Mouse (Mus musculus) megakaryocyte progenitor cell, adult 5-6 weeks (primary cell): ENCODE measurements around the gene Adamts17. TPM values are rescaled to one million over a fixed set of nuclear protein-coding genes. Genes with fewer than 3 reads are reported as not detected.

Experiments
- ATAC-seq: replicated peaks from 2 replicates; pipeline ENCODE4 v1.8.0; 2016; ENCODE audit warnings: mild to moderate bottlenecking, moderate TSS enrichment, inconsistent platforms; ENCODE audit not compliant: poor library complexity
- total RNA-seq, 2 experiments: library from RNA; stranded (forward) in 1 of 2; stranded (reverse) in 1 of 2; fragments of 157-497, 149-512 nt in 1 of 2; fragments of 200-1000 nt in 1 of 2; gene quantifications; 2 replicates each; pipeline versions ENCODE4 v1.2.3 to v1.2.4; 2015 to 2017

Adamts17 gene
- total RNA-seq, 2 experiments from 2014 or later: 0.04 to 0.20 TPM

DNA sequence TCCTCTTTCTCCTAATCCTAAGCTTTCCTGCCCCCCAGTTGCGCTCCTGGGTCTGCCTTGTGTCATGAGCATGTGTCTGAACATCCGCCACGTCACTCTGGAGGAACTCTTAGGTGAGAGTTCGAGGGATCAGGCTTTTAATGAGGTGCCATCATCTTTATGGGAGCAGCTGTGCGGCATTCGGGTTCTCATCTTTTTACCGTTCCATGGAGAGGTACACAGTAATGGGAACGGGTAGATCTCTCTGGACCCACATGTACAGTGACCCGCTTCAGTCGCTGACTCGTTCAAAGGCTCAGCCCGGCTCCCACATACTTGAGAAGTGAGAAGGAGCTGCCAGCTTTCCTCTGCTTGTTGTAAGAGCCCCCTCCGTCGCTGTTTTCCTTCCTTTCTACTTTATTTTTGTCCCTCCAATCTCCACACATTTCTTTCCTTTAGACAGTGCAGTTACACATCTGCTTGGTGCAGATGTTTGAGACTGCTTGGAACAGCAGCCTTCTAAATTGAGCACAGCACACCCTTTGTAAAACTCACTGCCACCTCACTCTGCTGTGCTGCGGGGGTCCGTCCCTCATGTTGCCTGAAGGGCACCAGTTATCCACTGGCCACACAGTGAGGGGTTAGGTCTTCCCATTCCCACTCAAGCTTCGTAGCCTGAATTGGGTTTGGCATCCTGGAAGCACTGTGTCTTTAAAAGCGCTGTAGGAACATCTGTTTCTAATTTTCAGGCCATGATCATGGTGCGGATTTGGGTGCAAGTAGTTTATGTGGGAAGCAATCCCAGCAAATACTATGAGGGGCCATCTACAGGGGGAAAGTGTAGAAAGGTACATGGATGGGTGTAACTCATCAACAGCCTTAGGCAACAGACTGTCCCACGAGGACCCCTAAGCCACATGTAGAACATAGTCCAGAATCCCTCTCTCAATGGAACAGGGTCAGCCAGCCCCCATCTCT lies 186.9 kb downstream of the Adamts17 start:
- ATAC-seq: no peak

DNA sequence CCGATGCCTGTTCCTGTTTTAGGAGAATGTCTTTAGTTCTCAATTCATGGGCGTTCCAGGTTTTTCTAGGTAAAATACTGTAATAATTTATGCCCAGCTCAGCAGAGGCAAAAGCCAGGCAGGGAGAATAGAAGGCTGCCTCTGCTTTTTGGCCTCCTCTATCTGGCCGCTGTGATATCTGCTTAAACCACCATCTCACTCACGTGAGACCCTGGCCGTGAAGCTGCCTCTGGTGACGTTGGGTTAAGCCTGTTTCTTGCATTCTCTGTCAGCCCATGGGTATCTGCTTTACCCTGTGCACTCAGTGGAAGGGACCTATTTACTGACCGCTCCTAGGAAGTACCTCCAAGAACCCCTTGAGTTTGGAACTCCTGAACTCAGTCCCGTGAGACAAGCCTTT lies 187.7 kb downstream of the Adamts17 start:
- ATAC-seq: peak; percentile 34; the same call in 1 of the 2 replicates

DNA sequence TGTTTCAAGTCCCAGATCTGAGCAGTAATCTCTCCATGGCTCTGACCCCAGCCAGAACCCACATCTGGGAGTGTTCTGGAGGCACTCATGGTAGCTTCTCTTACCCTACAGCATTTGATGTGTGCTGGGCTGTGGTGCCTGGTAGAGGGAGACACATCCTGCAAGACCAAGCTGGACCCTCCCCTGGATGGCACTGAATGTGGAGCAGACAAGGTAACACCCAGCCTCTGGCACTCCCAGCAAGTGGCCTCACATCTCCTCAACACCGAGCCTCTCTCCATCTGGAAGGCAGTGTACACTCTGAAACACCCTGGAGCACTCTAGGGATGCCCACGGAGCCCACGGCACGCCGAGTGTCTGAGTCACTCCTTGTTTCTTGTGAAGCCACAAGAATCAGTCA lies 188.2 kb downstream of the Adamts17 start:
- no peak for ATAC-seq

DNA sequence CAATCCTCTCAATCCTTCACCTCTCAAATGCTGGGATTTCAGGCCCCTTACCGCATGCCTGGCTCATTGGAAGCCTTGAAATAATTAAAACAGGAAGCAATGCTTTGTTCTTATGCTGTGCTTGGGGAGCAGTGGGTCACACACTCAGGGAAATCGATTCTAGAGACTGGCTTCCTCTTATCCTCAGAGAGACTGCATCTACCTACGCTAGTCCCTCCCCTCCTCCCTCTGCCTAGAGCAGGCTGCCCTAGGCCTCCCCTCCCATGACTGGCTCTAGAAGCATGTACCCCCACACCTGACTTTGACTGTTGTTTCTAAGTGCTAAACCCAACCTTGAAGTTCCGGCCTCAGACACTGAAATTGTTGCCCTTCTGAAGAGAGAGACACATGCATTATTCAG lies 189.4 kb downstream of the Adamts17 start:
- peak; percentile 19; the same call in 1 of the 2 replicates for ATAC-seq

DNA sequence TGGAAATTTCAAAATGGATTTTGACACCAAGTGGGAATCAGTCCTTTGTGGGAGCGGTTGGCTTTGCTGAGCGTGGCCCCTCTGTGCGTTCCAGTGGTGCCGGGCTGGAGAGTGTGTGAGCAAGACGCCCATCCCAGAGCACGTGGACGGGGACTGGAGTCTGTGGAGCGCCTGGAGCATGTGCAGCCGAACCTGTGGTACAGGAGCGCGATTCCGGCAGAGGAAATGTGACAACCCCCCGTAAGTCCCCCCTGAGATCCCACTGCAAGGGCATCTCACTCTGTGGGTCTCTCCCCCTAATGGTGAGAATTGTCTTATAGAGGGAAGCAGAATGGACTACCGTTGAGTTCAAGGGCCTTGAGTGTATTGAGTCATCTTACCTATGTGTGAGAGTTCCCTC lies 189.9 kb downstream of the Adamts17 start:
- ATAC-seq: no peak

DNA sequence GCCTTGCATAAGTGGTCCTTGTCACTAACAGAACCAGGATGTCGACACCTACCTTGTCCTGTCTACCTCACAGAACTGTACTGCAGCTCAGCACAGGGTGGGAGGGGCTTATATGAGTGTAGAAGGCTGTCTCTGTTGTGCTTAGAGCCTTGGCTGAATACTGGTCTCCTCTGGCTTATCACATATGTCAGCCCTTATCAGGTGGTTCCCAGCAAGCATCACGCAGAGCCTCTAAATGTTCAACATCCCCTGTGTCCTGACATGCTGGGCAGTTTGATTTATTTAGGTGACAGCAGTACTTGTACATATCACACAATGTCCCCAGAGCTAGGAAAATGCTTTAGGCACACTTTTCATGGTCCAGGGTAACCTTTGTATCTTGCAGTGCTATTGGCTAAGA lies 191.7 kb downstream of the Adamts17 start:
- ATAC-seq: peak; percentile 81

DNA sequence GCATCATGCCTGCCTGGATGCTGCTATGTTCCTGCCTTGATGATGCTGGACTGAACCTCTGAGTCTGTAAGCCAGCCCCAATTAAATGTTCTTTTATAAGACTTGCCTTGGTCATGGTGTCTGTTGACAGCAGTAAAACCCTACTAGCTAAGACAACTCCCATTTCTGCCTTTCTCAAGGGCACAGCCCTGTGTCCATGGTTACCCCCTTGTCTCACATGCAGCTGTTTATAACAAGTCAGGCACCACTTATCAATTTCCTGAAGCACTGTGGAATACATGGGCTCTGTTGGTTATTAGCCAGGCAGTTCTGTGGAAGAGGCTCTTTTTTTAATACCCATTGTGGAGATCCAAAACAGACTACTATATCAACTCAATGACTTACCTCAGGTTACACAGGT lies 193.1 kb downstream of the Adamts17 start:
- ATAC-seq: 0 out of 2 replicates have a peak, but pooled peaks have one; percentile 24

DNA sequence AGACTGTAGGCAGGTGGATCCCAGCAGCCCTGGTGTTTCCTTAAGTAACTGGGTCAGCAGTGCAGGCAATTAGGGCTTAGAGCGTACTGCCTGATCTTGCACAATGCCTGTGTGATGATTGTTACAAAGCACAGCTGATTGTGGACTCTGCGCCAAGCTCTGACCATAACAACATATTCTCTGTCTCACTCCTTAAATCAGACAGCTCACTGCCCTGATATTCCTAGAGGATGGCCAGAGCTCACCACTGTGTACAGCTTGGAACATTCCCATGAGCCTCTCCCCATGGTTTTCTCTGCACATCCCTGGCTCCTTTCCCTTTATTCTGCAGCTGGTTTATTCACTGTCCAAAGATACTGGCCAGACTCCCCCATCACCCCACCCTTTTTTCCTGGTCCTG lies 194.8 kb downstream of the Adamts17 start:
- ATAC-seq: no peak

DNA sequence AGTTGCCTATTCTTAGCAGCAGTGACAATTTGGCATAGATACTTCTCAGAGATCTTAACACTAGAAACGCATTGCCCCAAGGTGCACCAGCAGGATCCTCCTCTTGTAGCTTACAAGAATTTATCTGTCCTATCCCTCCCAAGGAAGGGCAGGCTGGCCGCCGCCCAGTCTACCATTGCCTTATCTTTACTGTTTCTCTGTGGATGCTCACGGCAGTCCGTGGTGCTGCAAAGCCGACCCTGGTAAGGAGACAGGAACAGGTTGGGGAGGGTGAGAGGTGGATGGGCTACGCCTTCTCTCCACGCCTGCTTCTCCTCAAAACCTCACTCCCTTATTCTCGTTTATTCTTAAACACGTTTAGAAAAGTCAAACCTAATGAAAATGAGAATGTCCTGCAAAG lies 195.7 kb downstream of the Adamts17 start:
- peak; percentile 33; the same call in 1 of the 2 replicates for ATAC-seq

DNA sequence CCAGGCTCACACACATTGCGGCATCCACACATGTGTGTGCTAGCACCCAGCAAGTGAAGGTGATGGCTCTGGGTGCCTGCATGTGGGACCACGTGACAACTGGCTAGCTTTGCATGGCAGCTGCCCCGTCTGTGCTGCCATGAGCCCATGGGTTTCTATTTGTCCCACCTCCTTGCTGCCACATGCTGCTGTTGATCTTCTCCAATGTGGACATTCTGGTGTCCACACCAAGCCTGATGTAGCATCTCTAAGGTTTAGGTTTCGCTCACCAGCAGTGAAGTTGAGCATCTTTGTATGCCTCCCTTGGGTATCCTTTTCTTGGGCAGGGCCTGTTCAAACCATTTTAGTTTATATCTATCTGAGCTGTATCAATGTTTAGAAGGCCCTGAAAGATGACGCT lies 196.1 kb downstream of the Adamts17 start:
- no peak for ATAC-seq

DNA sequence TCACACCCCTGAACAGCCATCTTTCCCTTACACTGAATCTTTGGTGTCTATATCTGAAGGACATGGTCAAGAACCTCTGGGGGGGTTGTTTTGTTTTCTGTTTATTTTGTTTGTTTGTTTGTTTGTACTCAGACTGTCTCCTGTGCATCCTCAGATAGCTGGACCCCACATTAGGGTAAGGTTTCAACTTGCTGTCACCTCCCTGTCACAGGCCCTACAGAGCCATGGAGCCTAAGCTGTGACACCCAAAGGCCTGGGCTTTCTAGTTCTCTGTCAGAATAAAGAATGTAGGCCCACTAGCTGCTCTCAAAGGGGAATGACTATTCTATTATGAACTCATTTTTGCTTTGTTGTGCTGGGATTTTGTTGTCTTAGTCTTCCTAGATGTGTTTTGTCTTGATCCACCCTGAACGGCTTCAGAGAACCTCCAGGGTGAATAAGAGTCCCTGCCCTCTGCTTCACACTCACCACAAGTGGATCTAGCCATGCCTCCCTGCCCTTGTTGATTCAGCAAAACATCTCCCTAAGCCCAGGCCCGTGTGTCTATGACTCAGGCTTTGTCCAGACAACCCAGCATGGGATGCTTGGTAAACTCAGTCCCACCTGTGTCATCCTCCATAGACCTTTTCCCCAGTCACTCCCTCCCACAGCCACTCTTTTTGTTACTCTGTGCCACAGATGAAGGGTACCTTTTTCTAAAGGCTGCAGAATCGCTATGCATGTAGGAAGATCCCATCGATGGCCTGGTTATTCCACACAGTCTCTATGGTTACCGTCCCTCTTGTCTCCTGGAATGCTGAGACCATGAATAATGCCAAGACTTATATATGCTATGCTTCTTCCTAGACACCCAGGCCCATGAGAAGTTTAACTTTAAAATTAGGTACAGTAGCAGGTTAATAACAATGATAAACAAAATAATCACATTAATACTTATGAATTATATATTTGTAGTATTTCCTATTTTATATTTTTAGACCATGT lies 197.3 kb downstream of the Adamts17 start:
- ATAC-seq: no peak

DNA sequence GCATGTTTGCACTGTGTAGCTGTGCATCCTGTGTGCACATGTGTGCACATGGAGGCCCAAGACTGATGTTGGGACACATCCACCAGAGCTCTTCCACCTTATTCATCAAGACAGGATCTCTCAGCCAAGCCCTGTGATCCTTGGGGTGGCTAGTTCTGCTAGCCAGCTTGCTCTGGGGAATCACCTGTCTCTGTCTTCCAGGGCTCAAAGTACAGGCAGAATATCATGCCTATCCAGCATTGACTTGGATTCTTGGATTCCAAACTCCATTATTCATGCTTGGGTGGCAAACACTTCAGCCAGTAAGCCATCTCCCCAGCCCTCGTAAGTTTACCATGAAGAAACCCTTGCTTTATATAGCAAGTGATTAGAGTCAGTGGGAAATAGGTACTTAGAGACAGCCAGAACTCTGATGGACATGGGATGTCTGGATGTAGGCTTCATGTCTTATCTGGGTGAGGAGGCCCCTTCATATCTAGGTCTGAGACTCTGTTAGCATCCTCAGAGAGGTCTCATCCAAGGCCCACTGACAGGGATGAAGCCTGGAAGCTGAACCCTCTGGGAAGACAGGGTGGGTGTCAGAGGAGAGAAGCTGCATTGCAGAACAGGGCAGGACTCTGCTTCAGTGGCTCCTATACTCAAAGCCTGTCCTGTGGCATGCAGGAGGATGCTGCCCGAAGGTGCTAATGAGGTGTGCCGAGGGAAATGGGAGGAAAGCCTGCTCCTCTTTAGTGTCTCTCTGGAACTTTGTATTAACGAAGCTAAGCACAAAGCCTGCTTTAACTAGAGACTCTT lies 198.4 kb downstream of the Adamts17 start:
- no peak for ATAC-seq

DNA sequence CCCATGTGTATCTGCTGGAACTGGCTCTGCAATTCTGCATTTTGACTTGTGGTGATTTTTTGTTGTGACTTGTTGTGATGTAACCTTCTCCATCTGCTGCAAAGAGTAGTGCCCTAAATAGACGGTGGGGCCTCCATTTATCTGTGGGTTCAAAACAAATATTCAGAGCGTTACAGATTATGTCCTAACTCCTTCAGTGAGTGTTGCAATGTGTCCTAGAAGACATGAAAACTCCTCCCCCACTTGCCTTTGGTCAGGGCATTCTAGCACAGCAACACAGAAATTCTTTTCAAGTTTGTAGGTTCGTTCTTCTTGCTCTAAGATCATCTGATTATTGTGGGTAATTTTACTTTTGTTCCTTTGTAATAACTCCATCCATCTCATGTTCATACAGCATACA lies 199.6 kb downstream of the Adamts17 start:
- ATAC-seq: peak; percentile 90

DNA sequence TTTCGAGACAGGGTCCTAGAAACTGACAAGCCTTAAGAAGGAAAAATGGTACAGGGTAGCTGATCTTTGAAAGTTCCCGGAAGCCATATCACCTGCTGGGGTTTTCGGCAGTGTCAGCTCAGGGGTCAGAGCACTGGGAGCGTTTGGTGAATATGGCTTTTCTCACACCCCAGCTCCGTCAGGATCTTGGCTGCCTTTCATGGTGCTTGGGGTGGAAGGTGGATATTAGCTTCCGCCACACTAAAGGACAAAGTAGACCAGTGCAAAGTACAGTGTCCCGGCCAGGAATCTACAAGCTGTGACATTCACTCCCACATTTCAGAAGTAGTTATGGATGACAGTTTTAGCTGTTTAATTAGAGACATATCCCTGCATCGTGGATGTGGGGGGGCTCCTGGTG lies 200.3 kb downstream of the Adamts17 start:
- ATAC-seq: no peak

DNA sequence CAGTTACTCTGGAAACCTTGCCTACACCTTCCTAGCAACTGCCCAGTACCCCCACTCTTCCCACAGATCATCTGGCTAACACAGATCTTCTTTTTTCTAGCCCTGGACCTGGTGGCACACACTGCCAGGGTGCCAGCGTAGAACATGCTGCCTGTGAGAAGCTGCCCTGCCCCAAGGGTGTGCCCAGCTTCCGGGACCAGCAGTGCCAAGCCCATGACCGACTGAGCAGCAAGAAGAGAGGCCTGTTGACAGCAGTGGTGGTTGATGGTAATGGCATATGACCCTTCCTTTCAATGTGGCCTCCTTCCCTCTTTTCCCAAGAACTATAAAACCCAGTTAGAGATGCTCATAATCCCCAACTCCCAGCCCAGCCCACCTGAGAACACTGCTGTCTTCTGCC lies 202.2 kb downstream of the Adamts17 start:
- ATAC-seq: no peak

DNA sequence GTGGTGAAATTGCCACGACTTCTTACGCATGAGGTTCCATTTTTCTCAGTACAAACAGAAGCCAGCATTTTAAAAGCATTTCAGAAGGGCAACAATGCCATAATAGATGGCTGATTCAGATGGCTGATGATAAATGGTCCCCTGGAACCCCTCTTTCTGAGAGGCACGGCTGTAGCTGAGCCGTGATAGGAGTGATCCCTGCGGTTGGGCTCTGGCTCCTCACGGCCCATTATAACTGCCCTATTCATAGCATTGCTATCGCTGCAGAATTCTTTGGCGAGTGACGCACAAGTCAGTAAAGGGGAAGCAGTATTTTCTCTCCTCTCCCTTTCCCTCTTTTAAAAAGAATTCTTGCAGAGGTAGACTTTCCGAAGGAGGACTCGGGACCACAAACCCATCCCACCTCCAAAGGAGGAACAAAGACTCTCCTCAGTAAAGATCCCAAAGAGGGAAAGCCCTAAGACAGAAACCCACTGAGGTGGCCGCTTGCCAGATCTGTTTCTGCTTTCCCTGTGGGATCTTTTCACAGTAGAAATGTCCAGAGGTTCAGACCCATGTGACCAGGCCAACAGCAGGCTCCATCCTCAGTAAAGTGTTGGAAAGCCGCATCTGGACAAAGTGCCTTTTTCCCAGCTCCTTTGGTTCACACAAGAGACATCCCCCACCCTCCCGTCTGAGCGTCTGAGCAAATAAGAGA lies 204.7 kb downstream of the Adamts17 start:
- no peak for ATAC-seq

DNA sequence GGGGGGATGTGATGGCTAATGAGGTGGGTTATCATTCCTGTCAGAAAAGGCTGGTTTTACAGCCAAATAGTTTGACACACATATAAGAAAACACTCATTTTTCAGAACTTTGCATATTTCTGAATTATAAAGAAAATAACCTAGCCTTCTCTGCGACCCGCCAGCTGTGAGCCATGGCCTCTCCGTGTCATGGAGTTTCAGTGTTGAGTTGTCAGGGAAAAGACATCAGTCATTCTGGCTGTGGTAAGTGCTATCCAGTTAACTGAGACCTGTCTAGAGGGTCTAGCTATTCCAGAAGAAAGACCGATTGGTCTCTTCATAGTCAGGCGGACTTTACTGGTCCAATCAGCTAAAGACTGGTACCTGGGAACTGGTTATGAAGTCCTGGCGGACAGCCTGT lies 205.7 kb downstream of the Adamts17 start:
- no peak for ATAC-seq

DNA sequence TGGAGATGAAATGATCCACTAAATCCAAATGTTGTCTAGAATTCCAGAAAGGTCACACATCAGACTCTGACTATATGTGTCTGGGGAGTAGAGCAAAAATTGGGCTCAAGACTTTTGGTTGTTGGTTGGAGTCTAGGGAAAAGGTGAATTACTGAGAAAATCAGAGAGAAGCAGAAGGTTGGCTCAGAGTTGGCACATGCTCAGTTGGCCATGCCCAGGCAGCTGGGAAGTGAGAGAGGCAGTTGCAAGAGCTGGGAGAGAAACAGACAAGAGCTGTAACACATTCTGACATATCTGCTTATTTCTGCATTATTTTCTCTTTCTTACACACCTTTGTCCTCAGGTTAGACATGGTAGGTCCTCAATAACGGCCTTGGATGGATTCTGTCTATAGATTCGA lies 209.7 kb downstream of the Adamts17 start:
- no peak for ATAC-seq

DNA sequence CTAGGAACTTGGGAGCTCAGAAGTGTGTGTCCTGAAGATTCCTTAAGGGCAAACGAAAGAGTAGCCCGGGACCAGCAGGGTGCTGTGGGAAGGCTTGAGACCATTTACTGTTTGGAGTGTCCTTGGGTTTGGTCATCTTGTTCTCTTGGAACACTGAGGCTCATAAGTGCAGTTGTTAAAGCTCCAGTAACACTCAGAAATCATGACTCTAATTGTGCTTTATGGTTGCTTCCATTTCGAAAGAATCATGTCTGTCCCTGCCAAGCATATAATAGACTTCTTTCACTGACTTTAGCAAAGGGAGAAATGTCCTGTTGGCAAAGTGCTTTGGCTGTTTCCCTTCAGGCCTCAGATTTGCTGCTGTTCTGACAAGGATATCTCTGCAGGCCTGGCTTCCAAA lies 210.9 kb downstream of the Adamts17 start:
- no peak for ATAC-seq

DNA sequence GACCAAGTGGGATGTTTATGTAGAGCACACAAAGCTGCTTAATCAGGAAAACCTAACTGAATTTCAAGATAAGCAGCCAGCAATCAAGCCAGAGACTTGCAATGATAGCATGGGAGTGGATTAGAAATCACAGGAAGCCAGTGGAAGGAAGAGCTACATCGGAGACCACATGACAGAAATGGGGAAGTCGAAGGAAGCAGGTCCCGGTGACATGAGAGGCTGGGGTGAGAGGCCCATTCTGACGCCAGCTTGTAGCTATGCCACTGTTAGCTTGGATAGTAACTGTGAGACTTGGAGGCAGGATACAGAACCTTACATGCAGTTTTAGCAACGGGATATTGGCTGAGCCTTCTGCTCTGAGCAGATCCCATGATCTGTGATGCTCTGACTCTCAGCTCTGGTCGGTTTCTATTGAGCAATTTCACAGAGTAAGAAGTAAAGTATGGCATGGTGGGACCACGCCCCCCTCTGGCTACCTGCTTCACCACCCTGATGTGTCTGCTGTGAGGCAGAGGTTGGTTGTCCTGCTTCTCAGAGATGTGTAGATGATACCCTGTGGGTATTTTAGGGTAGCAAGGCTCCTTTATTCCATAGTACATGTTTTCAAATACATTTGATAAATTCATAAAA lies 211.7 kb downstream of the Adamts17 start:
- ATAC-seq: peak; percentile 91
